Mouse (Mus musculus): ENCODE measurements around the gene Nkpd1.
A peak's percentile ranks its signal among the peaks of the same experiment; 100 is the strongest.

The Nkpd1 gene

DNA sequence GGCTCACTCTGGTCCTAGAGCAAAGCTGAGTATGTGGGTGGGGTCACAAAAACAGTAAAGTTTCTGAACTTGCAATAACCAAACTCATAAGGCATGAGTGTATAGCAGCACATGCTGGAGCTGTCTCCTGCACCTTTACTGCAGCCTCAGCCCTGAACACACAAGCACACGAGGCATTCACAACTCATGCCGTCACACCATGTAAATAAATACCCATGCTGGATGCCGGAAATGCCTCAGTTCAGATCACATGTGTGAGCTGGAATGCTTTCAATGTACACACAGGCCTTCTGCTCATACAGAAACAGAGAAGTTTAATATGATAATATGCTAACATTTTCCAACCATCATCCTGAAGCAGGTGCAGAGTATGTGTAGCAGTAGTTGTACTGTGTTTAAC lies 28.4 kb downstream of the Nkpd1 start:
- no peak for DNase-seq (ENCODE audit: low spot score in 2 of 2)

DNA sequence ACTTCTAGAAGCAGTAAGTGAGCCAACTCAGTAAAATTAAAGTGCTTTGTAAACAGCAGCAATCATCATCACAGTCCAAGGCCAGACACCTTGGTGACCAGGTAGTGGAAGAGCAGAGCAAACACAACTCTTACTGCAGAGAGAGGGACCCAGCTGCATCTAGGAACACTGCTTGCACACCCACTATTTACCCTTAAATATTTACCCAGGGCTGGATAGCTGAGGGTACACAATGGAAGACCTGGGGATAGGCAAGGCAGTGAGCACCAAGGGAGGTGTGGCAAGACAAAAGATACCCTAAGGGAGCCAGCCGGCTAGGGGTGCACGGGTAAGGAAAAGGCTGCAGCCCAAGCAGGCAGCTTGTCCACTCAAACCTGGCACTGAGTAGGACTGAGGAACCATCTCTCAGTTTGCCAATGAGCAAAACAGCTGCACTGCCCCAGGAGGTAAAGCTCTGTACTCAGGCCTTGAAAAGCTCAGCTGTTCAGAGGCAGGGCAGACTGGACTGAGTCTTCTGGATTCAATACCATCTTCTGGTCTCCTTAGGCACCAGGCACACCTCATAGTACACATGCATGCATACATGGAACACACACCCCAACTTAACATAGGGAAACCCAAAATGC lies 29.8 kb downstream of the Nkpd1 start:
- no peak for DNase-seq (ENCODE audit: low spot score in 2 of 2)

DNA sequence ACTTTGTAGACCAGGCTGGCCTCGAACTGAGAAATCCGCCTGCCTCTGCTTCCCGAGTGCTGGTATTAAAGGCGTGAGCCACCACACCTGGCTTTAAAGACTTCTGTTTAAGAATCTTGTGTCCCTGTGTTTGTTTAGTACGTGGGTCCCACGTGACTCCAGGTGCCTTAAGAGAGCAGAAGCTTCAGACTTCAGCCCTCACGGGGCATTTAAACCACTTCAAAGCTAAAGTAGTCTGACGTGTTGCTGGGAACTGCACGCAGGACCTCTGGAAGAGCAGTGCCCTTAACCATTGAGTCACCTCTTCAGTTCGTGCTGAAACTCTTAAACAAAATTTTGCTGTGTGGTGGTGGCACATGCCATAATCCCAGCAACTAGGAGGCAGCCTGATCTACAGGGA lies 31.8 kb downstream of the Nkpd1 start:
- no peak for DNase-seq (ENCODE audit: low spot score in 2 of 2)

DNA sequence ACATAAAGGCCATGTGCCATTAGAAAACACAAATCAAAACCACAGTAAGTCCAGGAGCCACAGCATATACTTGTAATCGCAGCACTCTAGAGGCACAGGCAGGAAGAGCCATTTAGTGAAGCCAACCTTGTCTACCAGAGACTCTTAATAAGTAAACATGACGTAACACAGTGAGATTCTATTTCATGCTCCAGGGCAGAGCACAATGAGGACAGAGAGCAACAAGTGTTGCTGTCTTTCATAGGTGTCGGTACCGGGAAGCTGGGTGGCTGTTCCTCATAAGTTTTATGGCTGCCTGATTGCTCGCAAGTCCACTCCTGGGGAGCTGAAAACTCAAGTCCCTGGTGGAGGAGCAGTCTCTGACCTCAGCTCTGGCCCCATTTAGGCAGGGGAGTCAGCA lies 34.0 kb downstream of the Nkpd1 start:
- no peak for DNase-seq (ENCODE audit: low spot score in 2 of 2)

GRCm38 (mm10) chr7:19552443-19552842 lies 34.8 kb downstream of the Nkpd1 start:
- no peak for DNase-seq (ENCODE audit: low spot score in 2 of 2)

GRCm38 (mm10) chr7:19554168-19554567 lies 36.5 kb downstream of the Nkpd1 start:
- DNase-seq (ENCODE audit: low spot score in 2 of 2): no peak

DNA sequence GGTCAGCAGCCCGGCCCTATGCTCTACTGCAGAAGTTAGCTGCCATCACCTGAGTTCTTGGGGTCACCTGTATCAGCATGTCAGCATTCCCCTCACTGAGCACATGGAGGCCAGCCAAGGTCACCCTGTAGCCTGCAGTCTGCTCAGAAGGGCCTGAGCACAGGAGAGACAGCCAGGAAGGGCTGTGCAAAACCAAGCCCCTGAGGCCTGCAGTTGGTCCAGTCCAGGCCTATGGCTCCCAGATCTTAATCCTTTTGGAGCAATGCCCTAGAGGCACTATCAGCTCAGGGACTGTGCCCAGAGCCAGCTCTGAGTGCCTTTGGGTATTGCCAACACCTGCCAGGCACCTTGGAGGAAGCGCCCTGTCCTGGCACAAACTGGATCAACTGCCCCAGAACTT lies 39.4 kb downstream of the Nkpd1 start:
- no peak for DNase-seq (ENCODE audit: low spot score in 2 of 2)

GRCm38 (mm10) chr7:19557982-19558900 lies 40.6 kb downstream of the Nkpd1 start:
- DNase-seq (ENCODE audit: low spot score in 2 of 2): no peak

DNA sequence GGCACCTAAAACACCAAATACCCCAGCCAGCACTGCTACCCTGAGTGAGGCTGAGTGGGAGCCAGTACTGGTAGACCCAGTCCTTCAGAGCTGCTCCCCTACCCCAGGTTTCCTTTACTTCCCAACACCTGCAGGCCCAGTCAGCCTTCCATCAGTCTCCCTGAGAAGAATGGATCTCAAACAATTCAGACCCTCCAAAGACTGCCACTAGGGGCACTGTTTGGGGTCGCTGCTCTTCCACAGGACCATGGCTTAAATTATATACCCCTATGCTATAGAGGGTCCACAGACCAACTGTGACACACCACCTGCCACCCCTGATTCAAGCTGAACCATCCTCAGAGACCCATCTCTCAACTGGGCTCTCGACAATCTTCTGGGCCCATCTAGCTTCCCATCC lies 41.3 kb downstream of the Nkpd1 start:
- DNase-seq (ENCODE audit: low spot score in 2 of 2): no peak

GRCm38 (mm10) chr7:19560491-19561260 lies 43.0 kb downstream of the Nkpd1 start:
- no peak for DNase-seq (ENCODE audit: low spot score in 2 of 2)

- no peak for DNase-seq (ENCODE audit: low spot score in 2 of 2)
Observed at GRCm38 (mm10) chr7:19561431-19561764, 43.8 kb downstream of the Nkpd1 start.

- peak; percentile 92 to 93 for DNase-seq (ENCODE audit: low spot score in 2 of 2)
Observed at GRCm38 (mm10) chr7:19561765-19562642, 44.4 kb downstream of the Nkpd1 start.

GRCm38 (mm10) chr7:19562643-19563410 lies 45.2 kb downstream of the Nkpd1 start, which contains the start of gene Ppp1r37:
TSS of gene Ppp1r37 (minus strand) at chr7:19563076.
- DNase-seq (ENCODE audit: low spot score in 2 of 2): peak; percentile 56 to 65

DNA sequence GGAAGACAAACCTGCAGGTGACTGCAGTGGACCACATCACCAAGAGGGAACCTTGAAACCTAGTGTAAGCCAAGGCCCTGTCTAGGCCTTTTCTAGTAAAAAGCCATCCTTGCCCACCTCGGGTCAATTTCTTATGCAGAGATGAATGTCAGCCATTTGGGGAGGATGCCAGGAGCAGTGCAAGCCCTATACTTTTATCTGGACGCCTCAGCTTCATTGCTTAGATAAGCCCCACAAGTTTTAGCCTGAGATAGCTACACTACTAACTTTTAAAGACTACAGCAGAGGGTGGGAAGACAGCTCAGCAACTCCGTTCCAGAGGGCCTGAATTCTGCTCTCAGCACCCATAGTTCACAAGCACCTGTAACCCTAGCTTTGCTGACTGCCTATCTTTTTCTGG lies 46.2 kb downstream of the Nkpd1 start:
- no peak for DNase-seq (ENCODE audit: low spot score in 2 of 2)

GRCm38 (mm10) chr7:19564455-19564854 lies 46.8 kb downstream of the Nkpd1 start:
- DNase-seq (ENCODE audit: low spot score in 2 of 2): no peak

DNA sequence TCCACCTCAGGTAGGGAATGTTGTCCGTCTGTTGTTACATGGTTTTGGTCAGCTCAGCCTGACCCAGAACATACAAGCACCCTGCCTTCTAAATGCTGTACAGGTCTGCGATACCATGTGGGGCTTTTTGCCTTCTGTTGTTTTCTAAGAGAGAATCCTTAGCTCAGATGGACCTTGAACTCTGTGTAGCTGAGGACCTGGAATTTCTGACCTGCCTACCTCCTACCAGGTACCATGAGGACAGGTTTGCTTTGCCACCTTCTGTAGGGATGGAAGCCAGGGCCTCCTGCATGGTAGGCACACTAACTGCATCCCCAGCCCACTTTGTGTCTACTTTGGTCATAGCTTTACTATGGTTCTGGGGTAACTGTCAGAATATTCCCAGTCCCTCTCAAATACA lies 48.2 kb downstream of the Nkpd1 start:
- DNase-seq (ENCODE audit: low spot score in 2 of 2): no peak

DNA sequence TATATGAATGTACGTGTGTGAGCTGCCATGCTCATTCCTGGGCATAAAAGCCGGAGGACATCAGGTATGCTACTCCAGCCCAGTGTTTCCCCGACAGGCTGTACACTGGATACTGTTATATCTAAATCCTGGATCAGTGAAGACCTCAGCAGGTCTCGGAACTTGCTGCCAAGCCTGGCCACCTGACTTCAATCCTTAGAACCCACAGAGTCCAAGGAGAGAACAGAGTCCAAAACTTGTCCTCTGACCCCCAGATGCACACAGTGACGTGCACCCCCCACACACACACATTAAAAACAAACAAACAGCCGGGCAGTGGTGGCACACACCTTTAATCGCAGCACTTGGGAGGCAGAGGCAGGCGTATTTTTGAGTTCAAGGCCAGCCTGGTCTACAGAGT lies 49.8 kb downstream of the Nkpd1 start:
- DNase-seq (ENCODE audit: low spot score in 2 of 2): no peak

- DNase-seq (ENCODE audit: low spot score in 2 of 2): no peak
Observed at GRCm38 (mm10) chr7:19569647-19570046, 52.0 kb downstream of the Nkpd1 start.

- peak; percentile 82 to 84 for DNase-seq (ENCODE audit: low spot score in 2 of 2)
Observed at GRCm38 (mm10) chr7:19572926-19573775, 55.5 kb downstream of the Nkpd1 start.

GRCm38 (mm10) chr7:19573776-19574140 lies 56.1 kb downstream of the Nkpd1 start:
- DNase-seq (ENCODE audit: low spot score in 2 of 2): no peak

Data from right cerebral cortex, postnatal 10 days (tissue).